Mouse (Mus musculus) layer of hippocampus, adult 9-11 months (tissue): ENCODE data around the gene Trim41.

ENCODE experiments used
- DNase-seq: peaks from one replicate; pipeline ENCODE4 v3.0.0; 2022

The Trim41 gene

GRCm38 (mm10) chr11:48788311-48789089, 28.7 kb downstream of the Trim41 start:
- peak; percentile 84 for DNase-seq

DNA sequence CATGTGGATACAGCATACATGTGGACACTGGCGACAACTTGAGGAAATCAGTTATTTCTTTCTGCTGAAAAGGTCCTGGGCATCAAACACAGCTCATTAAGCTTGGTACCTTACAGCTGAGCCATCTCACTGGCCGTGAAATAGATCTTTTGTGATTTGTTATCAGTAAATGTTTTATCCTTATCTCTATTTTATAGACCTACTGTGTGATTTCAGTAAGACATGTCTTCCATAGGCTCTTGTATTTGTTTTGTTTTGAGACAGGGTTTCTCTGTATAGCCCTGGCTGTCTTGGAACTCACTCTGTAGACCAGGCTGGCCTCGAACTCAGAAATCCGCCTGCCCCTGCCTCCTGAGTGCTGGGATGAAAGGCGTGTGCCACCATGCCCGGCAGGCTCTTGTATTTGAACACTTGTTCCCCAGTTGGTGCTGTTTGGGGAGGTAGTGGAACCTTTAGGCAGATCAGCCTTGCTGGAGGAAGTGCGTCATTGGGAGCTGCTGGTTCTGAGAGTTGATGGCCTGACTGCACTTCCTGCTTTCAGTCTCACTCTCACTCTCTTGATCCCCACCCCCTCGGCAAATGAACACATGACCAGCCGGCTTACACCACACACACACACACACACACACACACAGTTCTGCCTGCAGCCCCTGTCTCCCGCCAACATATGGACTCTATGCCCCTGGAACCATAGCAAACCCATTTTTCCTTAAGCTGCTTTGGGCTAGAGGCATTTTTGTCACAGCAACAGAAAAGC, 29.5 kb downstream of the Trim41 start:
- peak; percentile 78 for DNase-seq

DNA sequence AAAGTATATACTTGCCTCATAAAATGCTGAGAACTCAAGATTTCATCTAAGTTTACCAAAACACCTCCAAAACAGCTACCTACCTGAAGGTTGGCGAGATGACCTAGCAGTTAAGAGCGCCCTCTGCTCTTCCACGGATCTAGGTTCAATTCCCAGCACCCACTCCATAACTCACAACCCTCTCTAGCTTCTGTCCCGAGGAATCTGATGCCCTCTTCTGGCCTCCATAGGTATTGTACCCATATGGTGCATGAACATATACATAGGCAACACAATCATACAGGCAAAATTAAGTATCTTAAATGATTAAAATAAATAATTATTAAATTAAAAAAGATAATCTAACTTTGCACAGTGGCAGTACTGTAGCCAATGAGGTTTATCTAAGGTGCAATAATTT, 34.9 kb downstream of the Trim41 start:
- DNase-seq: no peak

DNA sequence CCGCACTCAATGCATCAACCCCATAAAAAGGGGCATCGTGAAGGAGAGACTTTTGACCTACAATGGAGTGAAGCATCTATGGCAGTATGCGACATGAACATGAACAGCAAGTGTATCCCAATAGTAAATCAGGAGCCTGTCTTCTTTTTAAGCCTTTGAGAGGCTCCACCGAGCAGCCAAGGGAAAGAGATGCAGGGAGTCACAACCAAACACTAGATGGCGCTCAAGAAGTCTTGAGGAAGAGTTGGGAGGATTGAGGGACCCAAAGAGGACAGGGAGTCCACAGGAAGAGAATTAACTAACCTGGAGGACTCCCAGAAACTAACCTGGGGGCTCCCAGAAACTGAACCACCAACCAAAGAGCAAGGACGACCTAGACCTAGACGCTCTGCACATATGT, 37.7 kb downstream of the Trim41 start:
- DNase-seq: no peak

DNA sequence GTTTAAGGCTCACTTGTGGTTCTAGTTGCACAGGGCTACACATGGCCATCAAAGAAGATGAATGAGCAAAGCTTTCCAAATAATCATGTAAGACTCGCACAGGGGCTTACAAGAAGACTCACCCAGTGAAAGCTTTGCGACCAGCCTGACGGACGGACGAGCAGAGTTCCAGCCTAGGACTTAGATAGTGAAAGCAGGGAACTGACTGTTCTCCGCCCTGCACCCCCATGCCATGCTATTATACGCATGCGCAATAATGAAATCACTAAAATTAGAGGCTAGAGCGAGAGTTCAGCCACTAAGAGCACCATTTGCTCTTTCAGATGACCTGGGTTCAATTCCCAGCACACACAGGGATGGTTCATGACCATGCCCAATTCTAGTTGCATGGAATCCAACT, 39.9 kb downstream of the Trim41 start:
- no peak for DNase-seq

DNA sequence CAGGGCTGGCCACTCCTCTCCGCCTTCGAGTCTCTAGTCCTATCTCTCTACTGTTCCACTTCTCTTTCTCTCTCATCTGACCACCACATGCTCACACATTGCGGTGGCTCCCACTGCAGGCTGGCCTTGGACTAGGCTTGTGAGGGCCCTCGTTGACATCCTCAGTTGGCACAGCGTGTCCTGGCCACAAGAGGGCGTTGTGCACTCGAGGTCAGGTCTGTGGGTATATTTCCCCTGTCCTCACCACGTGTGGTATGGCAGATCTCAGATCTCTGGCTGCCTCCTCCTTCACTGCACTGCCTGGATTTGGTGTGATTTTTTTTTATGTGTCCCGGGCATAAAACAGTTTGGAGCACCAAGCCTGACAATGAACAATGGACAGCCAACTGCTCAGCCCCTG, 40.5 kb downstream of the Trim41 start:
- DNase-seq: no peak

GRCm38 (mm10) chr11:48775483-48775882, 41.7 kb downstream of the Trim41 start:
- DNase-seq: no peak

GRCm38 (mm10) chr11:48774443-48775298, 42.5 kb downstream of the Trim41 start:
- DNase-seq: no peak

DNA sequence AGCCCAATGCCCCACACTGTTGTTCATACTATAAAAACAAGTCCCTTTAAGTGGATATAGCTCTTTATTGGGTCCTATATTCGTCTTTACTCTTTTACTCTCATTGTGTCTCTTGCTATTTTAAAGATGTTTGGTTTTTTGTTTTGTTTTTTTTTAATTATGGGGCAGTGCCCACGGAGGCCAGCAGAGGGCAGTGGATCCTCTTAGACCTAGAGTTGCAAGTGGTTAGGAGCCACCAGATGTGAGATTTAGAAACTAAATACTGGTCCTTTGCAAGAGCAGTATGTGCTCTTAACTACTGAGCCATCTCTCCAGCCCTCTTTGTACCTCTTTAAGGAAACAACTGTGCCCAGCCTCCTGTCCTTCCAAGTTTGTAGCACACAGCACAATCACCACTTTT, 45.5 kb downstream of the Trim41 start:
- DNase-seq: no peak

GRCm38 (mm10) chr11:48767195-48767876, 49.8 kb downstream of the Trim41 start:
- DNase-seq: no peak

DNA sequence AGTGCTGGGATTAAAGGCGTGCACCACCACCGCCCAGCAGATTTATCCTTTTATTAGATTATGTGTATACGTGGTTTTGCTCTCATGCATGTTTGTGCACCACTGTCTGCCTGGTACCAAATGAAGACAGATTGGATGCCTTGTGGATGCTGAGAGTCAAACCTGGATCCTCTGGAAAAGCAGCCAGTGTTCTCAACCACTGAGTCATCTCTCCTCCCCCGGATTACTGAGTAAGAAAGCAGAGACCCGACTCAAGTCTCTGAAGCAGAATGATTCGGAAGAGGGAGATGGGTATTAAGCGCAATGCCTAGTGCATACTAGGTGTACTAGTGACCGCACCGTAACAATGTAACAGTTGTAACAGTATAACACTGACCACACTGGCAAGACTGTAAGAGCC, 53.0 kb downstream of the Trim41 start:
- no peak for DNase-seq

- no peak for DNase-seq
These were observed 58.1 kb downstream of the Trim41 start for GRCm38 (mm10) chr11:48759021-48759420.
